Mouse (Mus musculus): ENCODE data around the gene Majin.

- TF ChIP-seq CTCF (IDR thresholded peaks at IDR 0.05; ENCODE audit: low read depth, low read length) (no peak), POLR2A (IDR thresholded peaks at IDR 0.05; ENCODE audit: extremely low read depth, insufficient read depth, low read length) (no peak)
These were observed 87.0 kb downstream of the Majin start for GRCm38 (mm10) chr19:6271206-6271605.

All from liver, adult 2 months (tissue).